Mouse (Mus musculus): ENCODE results near the gene Wbp1l. TPM values are rescaled to one million over a fixed set of nuclear protein-coding genes. Genes with fewer than 3 reads are reported as not detected.

Gene Wbp1l
- polyA plus RNA-seq, 1 experiment from 2014 or later = 30.3 TPM

GRCm38 (mm10) chr19:46635766-46636165 lies 36.9 kb downstream of the Wbp1l start:
- no peaks in the 10 kb centered on the region for H3K36me3 ChIP-seq (ENCODE audit: control insufficient read depth, insufficient read depth, low read length)
- H3K9me3 ChIP-seq (ENCODE audit: control insufficient read depth, low read length) = no peaks in the 10 kb centered on the region
- H3K27me3 ChIP-seq (ENCODE audit: control insufficient read depth, insufficient read depth, low read length) = no peaks in the 10 kb centered on the region
- 62% methylated on average over 9 of the region's 9 CpGs for WGBS
- ATAC-seq (ENCODE audit: low FRiP score) (no peak), DNase-seq (ENCODE audit: low spot score, missing footprints) (no peak)
- H3K4me1 ChIP-seq (ENCODE audit: control insufficient read depth, insufficient read depth, low read length) = no peaks in the 10 kb centered on the region
- no peak overlapping the region for H3K27ac ChIP-seq (ENCODE audit: low read depth, low read length)
- no peak overlapping the region for H3K4me3 ChIP-seq (ENCODE audit: low read depth, low read length)
- H3K9ac ChIP-seq (ENCODE audit: low read length) = no peak overlapping the region
- no peak overlapping the region for H3K4me2 ChIP-seq

GRCm38 (mm10) chr19:46637598-46637997 lies 38.7 kb downstream of the Wbp1l start:
- Histone ChIP-seq H3K36me3 (ENCODE audit: control insufficient read depth, insufficient read depth, low read length) (no peaks in the 10 kb centered on the region), H3K9me3 (ENCODE audit: control insufficient read depth, low read length) (no peaks in the 10 kb centered on the region), H3K9ac (ENCODE audit: low read length) (no peak overlapping the region), H3K27me3 (ENCODE audit: control insufficient read depth, insufficient read depth, low read length) (no peaks in the 10 kb centered on the region), H3K4me2 (no peak overlapping the region), H3K4me1 (ENCODE audit: control insufficient read depth, insufficient read depth, low read length) (peaks cover 9% of the 10 kb centered on the region), H3K4me3 (ENCODE audit: low read depth, low read length) (no peak overlapping the region), H3K27ac (ENCODE audit: low read depth, low read length) (no peak overlapping the region)
- ATAC-seq (ENCODE audit: low FRiP score) = no peak
- WGBS = 85% methylated on average over 6 of the region's 6 CpGs
- DNase-seq (ENCODE audit: low spot score, missing footprints) = no peak

- no peak for DNase-seq (ENCODE audit: low spot score, missing footprints)
Measured at GRCm38 (mm10) chr19:46639053-46639452, 40.2 kb downstream of the Wbp1l start.

GRCm38 (mm10) chr19:46639496-46639895 lies 40.6 kb downstream of the Wbp1l start:
- no peak for ATAC-seq (ENCODE audit: low FRiP score)
- H3K4me1 ChIP-seq (ENCODE audit: control insufficient read depth, insufficient read depth, low read length) = peaks cover 12% of the 10 kb centered on the region

More at GRCm38 (mm10) chr19:46639053-46639452, 40.2 kb downstream of the Wbp1l start:
- peaks cover 9% of the 10 kb centered on the region for H3K4me1 ChIP-seq (ENCODE audit: control insufficient read depth, insufficient read depth, low read length)
- no peaks in the 10 kb centered on the region for H3K9me3 ChIP-seq (ENCODE audit: control insufficient read depth, low read length)
- no peak overlapping the region for H3K9ac ChIP-seq (ENCODE audit: low read length)
- no peak overlapping the region for H3K4me3 ChIP-seq (ENCODE audit: low read depth, low read length)
- no peak for ATAC-seq (ENCODE audit: low FRiP score)
- no peaks in the 10 kb centered on the region for H3K27me3 ChIP-seq (ENCODE audit: control insufficient read depth, insufficient read depth, low read length)
- H3K4me2 ChIP-seq = no peak overlapping the region
- H3K36me3 ChIP-seq (ENCODE audit: control insufficient read depth, insufficient read depth, low read length) = no peaks in the 10 kb centered on the region
- no peak overlapping the region for H3K27ac ChIP-seq (ENCODE audit: low read depth, low read length)

GRCm38 (mm10) chr19:46640780-46641179 lies 41.9 kb downstream of the Wbp1l start:
- Histone ChIP-seq H3K4me2 (no peak overlapping the region), H3K36me3 (ENCODE audit: control insufficient read depth, insufficient read depth, low read length) (no peaks in the 10 kb centered on the region), H3K9ac (ENCODE audit: low read length) (no peak overlapping the region; the same call in 1 of the 2 replicates), H3K9me3 (ENCODE audit: control insufficient read depth, low read length) (no peaks in the 10 kb centered on the region), H3K4me1 (ENCODE audit: control insufficient read depth, insufficient read depth, low read length) (peaks cover 24% of the 10 kb centered on the region), H3K27ac (ENCODE audit: low read depth, low read length) (no peak overlapping the region), H3K27me3 (ENCODE audit: control insufficient read depth, insufficient read depth, low read length) (no peaks in the 10 kb centered on the region), H3K4me3 (ENCODE audit: low read depth, low read length) (no peak overlapping the region)
- WGBS = 90% methylated on average over 8 of the region's 8 CpGs
- DNase-seq (ENCODE audit: low spot score, missing footprints) = no peak
- no peak for ATAC-seq (ENCODE audit: low FRiP score)

More at GRCm38 (mm10) chr19:46639496-46639895, 40.6 kb downstream of the Wbp1l start:
- H3K27ac ChIP-seq (ENCODE audit: low read depth, low read length) = no peak overlapping the region
- DNase-seq (ENCODE audit: low spot score, missing footprints) = no peak
- H3K4me3 ChIP-seq (ENCODE audit: low read depth, low read length) = no peak overlapping the region
- H3K4me2 ChIP-seq = no peak overlapping the region
- no peaks in the 10 kb centered on the region for H3K36me3 ChIP-seq (ENCODE audit: control insufficient read depth, insufficient read depth, low read length)
- no peaks in the 10 kb centered on the region for H3K27me3 ChIP-seq (ENCODE audit: control insufficient read depth, insufficient read depth, low read length)
- no peak overlapping the region for H3K9ac ChIP-seq (ENCODE audit: low read length)
- H3K9me3 ChIP-seq (ENCODE audit: control insufficient read depth, low read length) = no peaks in the 10 kb centered on the region
- 91% methylated on average over 14 of the region's 14 CpGs for WGBS

GRCm38 (mm10) chr19:46641420-46642085 lies 42.7 kb downstream of the Wbp1l start:
- no peaks in the 10 kb centered on the region for H3K9me3 ChIP-seq (ENCODE audit: control insufficient read depth, low read length)
- ATAC-seq (ENCODE audit: low FRiP score) = no peak
- no peak for DNase-seq (ENCODE audit: low spot score, missing footprints)
- H3K4me3 ChIP-seq (ENCODE audit: low read depth, low read length) = no peak overlapping the region
- 72% methylated on average over 19 of the region's 19 CpGs for WGBS
- H3K4me2 ChIP-seq = no peak overlapping the region
- H3K36me3 ChIP-seq (ENCODE audit: control insufficient read depth, insufficient read depth, low read length) = no peaks in the 10 kb centered on the region
- no peak overlapping the region; the same call in 1 of the 2 replicates for H3K9ac ChIP-seq (ENCODE audit: low read length)
- H3K27me3 ChIP-seq (ENCODE audit: control insufficient read depth, insufficient read depth, low read length) = no peaks in the 10 kb centered on the region
- peaks cover 24% of the 10 kb centered on the region for H3K4me1 ChIP-seq (ENCODE audit: control insufficient read depth, insufficient read depth, low read length)
- no peak overlapping the region for H3K27ac ChIP-seq (ENCODE audit: low read depth, low read length)

- no peak overlapping the region for H3K27ac ChIP-seq (ENCODE audit: low read depth, low read length)
- H3K4me3 ChIP-seq (ENCODE audit: low read depth, low read length) = no peak overlapping the region
- ATAC-seq (ENCODE audit: low FRiP score) = no peak
- H3K4me2 ChIP-seq = no peak overlapping the region
- H3K36me3 ChIP-seq (ENCODE audit: control insufficient read depth, insufficient read depth, low read length) = no peaks in the 10 kb centered on the region
- WGBS = 81% methylated on average over 22 of the region's 22 CpGs
- peak; percentile 86 for DNase-seq (ENCODE audit: low spot score, missing footprints)
- H3K4me1 ChIP-seq (ENCODE audit: control insufficient read depth, insufficient read depth, low read length) = peaks cover 24% of the 10 kb centered on the region
- no peaks in the 10 kb centered on the region for H3K27me3 ChIP-seq (ENCODE audit: control insufficient read depth, insufficient read depth, low read length)
- no peak overlapping the region for H3K9ac ChIP-seq (ENCODE audit: low read length)
- H3K9me3 ChIP-seq (ENCODE audit: control insufficient read depth, low read length) = no peaks in the 10 kb centered on the region
Measured at GRCm38 (mm10) chr19:46642136-46642753, 43.4 kb downstream of the Wbp1l start.

GRCm38 (mm10) chr19:46643236-46643635 lies 44.4 kb downstream of the Wbp1l start:
- no peak overlapping the region for H3K4me3 ChIP-seq (ENCODE audit: low read depth, low read length)
- WGBS = 88% methylated on average over 5 of the region's 5 CpGs
- H3K27ac ChIP-seq (ENCODE audit: low read depth, low read length) = no peak overlapping the region
- peaks cover 24% of the 10 kb centered on the region for H3K4me1 ChIP-seq (ENCODE audit: control insufficient read depth, insufficient read depth, low read length)
- H3K9me3 ChIP-seq (ENCODE audit: control insufficient read depth, low read length) = no peaks in the 10 kb centered on the region
- H3K27me3 ChIP-seq (ENCODE audit: control insufficient read depth, insufficient read depth, low read length) = no peaks in the 10 kb centered on the region
- no peak overlapping the region for H3K9ac ChIP-seq (ENCODE audit: low read length)
- no peak overlapping the region for H3K4me2 ChIP-seq
- H3K36me3 ChIP-seq (ENCODE audit: control insufficient read depth, insufficient read depth, low read length) = no peaks in the 10 kb centered on the region
- ATAC-seq (ENCODE audit: low FRiP score) = no peak
- no peak for DNase-seq (ENCODE audit: low spot score, missing footprints)

GRCm38 (mm10) chr19:46644343-46644792 lies 45.5 kb downstream of the Wbp1l start:
- Histone ChIP-seq H3K4me1 (ENCODE audit: control insufficient read depth, insufficient read depth, low read length) (peaks cover 24% of the 10 kb centered on the region), H3K36me3 (ENCODE audit: control insufficient read depth, insufficient read depth, low read length) (no peaks in the 10 kb centered on the region)

More at GRCm38 (mm10) chr19:46644343-46644792, 45.5 kb downstream of the Wbp1l start:
- no peak overlapping the region for H3K4me2 ChIP-seq
- no peaks in the 10 kb centered on the region for H3K27me3 ChIP-seq (ENCODE audit: control insufficient read depth, insufficient read depth, low read length)
- 71% methylated on average over 10 of the region's 10 CpGs for WGBS
- ATAC-seq (ENCODE audit: low FRiP score) = no peak
- no peaks in the 10 kb centered on the region for H3K9me3 ChIP-seq (ENCODE audit: control insufficient read depth, low read length)
- no peak for DNase-seq (ENCODE audit: low spot score, missing footprints)
- no peak overlapping the region for H3K4me3 ChIP-seq (ENCODE audit: low read depth, low read length)
- no peak overlapping the region; the same call in 1 of the 2 replicates for H3K9ac ChIP-seq (ENCODE audit: low read length)
- H3K27ac ChIP-seq (ENCODE audit: low read depth, low read length) = 0 out of 2 replicates have a peak overlapping the region, but pooled peaks have one; percentile 25
